Mouse (Mus musculus): ENCODE results near the gene Kbtbd4. TPM values are rescaled to one million over a fixed set of nuclear protein-coding genes. Genes with fewer than 3 reads are reported as not detected.

Gene Kbtbd4
- total RNA-seq, 2 experiments from 2014 or later: 36.6 to 39.5 TPM

GRCm38 (mm10) chr2:90903398-90903797 is 1.1 kb upstream of the Kbtbd4 start:
- no peak for DNase-seq (ENCODE audit: low spot score in 2 of 2)

- no peak for DNase-seq (ENCODE audit: low spot score in 2 of 2)
Observed at GRCm38 (mm10) chr2:90904856-90905224, 300 bp downstream of the Kbtbd4 start.

GRCm38 (mm10) chr2:90906721-90907120 is 2.2 kb downstream of the Kbtbd4 start:
- DNase-seq (ENCODE audit: low spot score in 2 of 2): no peak

GRCm38 (mm10) chr2:90910861-90911260 is 6.3 kb downstream of the Kbtbd4 start:
- DNase-seq (ENCODE audit: low spot score in 2 of 2): no peak

GRCm38 (mm10) chr2:90911668-90912067 is 7.1 kb downstream of the Kbtbd4 start:
- no peak for DNase-seq (ENCODE audit: low spot score in 2 of 2)

GRCm38 (mm10) chr2:90913671-90914070 is 9.1 kb downstream of the Kbtbd4 start:
- DNase-seq (ENCODE audit: low spot score in 2 of 2): peak in 1 of 2 experiments; percentile 31

- DNase-seq (ENCODE audit: low spot score in 2 of 2): no peak
Observed at GRCm38 (mm10) chr2:90915516-90915915, 11.0 kb downstream of the Kbtbd4 start.

- DNase-seq (ENCODE audit: low spot score in 2 of 2): no peak
Observed at GRCm38 (mm10) chr2:90916560-90917232, 12.2 kb downstream of the Kbtbd4 start.

GRCm38 (mm10) chr2:90917233-90917998 is 12.9 kb downstream of the Kbtbd4 start:
- peak; percentile 74 to 75 for DNase-seq (ENCODE audit: low spot score in 2 of 2)

GRCm38 (mm10) chr2:90917999-90918698 is 13.6 kb downstream of the Kbtbd4 start:
- peak in 1 of 2 experiments; percentile 70 for DNase-seq (ENCODE audit: low spot score in 2 of 2)

GRCm38 (mm10) chr2:90921178-90921577 is 16.6 kb downstream of the Kbtbd4 start:
- DNase-seq (ENCODE audit: low spot score in 2 of 2): no peak

GRCm38 (mm10) chr2:90922636-90923035 is 18.1 kb downstream of the Kbtbd4 start:
- no peak for DNase-seq (ENCODE audit: low spot score in 2 of 2)

- no peak for DNase-seq (ENCODE audit: low spot score in 2 of 2)
Observed at GRCm38 (mm10) chr2:90928566-90928965, 24.0 kb downstream of the Kbtbd4 start.

- DNase-seq (ENCODE audit: low spot score in 2 of 2): no peak
Observed at GRCm38 (mm10) chr2:90931829-90932228, 27.3 kb downstream of the Kbtbd4 start.

- no peak for DNase-seq (ENCODE audit: low spot score in 2 of 2)
Observed at GRCm38 (mm10) chr2:90932273-90932672, 27.7 kb downstream of the Kbtbd4 start.

GRCm38 (mm10) chr2:90938362-90938761 is 33.8 kb downstream of the Kbtbd4 start:
- DNase-seq (ENCODE audit: low spot score in 2 of 2): no peak

- DNase-seq (ENCODE audit: low spot score in 2 of 2): no peak
Observed at GRCm38 (mm10) chr2:90939750-90940149, 35.2 kb downstream of the Kbtbd4 start.

- peak; percentile 79 to 82 for DNase-seq (ENCODE audit: low spot score in 2 of 2)
Observed at GRCm38 (mm10) chr2:90940233-90941229, 36.0 kb downstream of the Kbtbd4 start, which contains the start of gene Celf1. Celf1 (plus strand) TSS chr2:90940382.

GRCm38 (mm10) chr2:90941744-90942143 is 37.2 kb downstream of the Kbtbd4 start:
- no peak for DNase-seq (ENCODE audit: low spot score in 2 of 2)

- no peak for DNase-seq (ENCODE audit: low spot score in 2 of 2)
Observed at GRCm38 (mm10) chr2:90950149-90950548, 45.6 kb downstream of the Kbtbd4 start.
